ENCODE assay signal across 8 mouse cellular contexts in the genomic region with DNA sequence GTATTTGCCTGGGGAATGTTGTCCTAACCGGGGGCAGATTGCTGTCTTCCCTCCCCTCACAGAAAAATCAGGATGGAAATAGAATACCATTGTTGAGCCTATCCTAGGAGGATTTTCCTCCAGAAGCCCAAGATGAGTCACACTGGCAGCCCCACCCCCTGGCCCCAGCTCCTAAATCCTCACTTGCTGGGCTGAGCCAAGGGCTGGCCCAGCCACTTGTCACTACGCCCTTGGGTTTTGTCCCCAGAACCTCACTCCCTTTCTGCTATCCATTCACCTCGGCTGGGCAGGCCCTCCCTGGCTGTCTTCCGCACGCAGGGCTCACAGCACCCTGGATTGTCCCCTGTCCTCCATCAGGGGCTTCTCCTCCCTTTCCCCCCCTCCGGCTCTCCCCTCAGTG. TPM values are rescaled to one million over a fixed set of nuclear protein-coding genes. Genes with fewer than 3 reads are reported as not detected.
DNase-seq lines count a peak whose midpoint lies in the region; ATAC-seq and TF ChIP-seq lines count a peak whose summit lies in the region.

No protein-coding gene starts in this region.

- CTCF ChIA-PET in Patski (lab: Charles Lee) = interaction anchor here (1.7 kb wide), 1 partner anchor 76 kb away, joined by 5 read pairs; no protein-coding TSS in a partner anchor

- no peaks in the 10 kb centered on the region for H3K36me3 ChIP-seq in embryonic facial prominence, embryonic 11.5 days (replicated peaks; ENCODE audit: control insufficient read depth, insufficient read depth, low read depth, low read length)
- H3K36me3 ChIP-seq in lung, embryonic 15.5 days = no peaks in the 10 kb centered on the region
- no peaks in the 10 kb centered on the region for H3K36me3 ChIP-seq in stomach, postnatal 0 days (ENCODE audit: control insufficient read depth, insufficient read depth, low read length)

- POLR2A ChIA-PET in Patski (lab: Charles Lee) = no interaction called here

- intact Hi-C loops in heart, postnatal 10 days (cut with DNase I) = no loop called here

- no peak overlapping the region for H3K4me2 ChIP-seq in embryonic facial prominence, embryonic 11.5 days (ENCODE audit: low read depth, low read length)
- H3K4me2 ChIP-seq in lung, embryonic 15.5 days = no peak overlapping the region
- H3K4me2 ChIP-seq in stomach, postnatal 0 days (replicated peaks; ENCODE audit: low read depth) = 0 out of 2 replicates have a peak overlapping the region, but pooled peaks have one; percentile 1

- in situ Hi-C loops in Patski (cut with MboI; ENCODE audit: low pct_unique_long_range_greater_than_20kb) = loop anchor here (5.0 kb wide), 1 partner anchor 38 kb away; no protein-coding TSS in a partner anchor

- H3K4me1 ChIP-seq in embryonic facial prominence, embryonic 11.5 days (ENCODE audit: control insufficient read depth, insufficient read depth, low read length) = peaks cover 20% of the 10 kb centered on the region
- H3K4me1 ChIP-seq in lung, embryonic 15.5 days = peaks cover 32% of the 10 kb centered on the region
- peaks cover 10% of the 10 kb centered on the region for H3K4me1 ChIP-seq in stomach, postnatal 0 days (replicated peaks; ENCODE audit: control insufficient read depth, insufficient read depth)

- no peak overlapping the region; the same call in 1 of the 2 replicates for H3K27ac ChIP-seq in embryonic facial prominence, embryonic 11.5 days (replicated peaks; ENCODE audit: low read depth, low read length)
- H3K27ac ChIP-seq in lung, embryonic 15.5 days = peak overlapping the region; percentile 26; the same call in 1 of the 2 replicates
- H3K27ac ChIP-seq in stomach, postnatal 0 days (replicated peaks) = peak overlapping the region; percentile 76

- TF ChIP-seq CTCF in Patski (IDR thresholded peaks at IDR 0.05) = no peak
- TF ChIP-seq CTCF in stomach, postnatal 0 days (IDR thresholded peaks at IDR 0.05; ENCODE audit: low read depth) = no peak

- ATAC-seq in Patski = peak; percentile 93
- no peak for ATAC-seq in embryonic facial prominence, embryonic 11.5 days (replicated peaks; ENCODE audit: insufficient number of reproducible peaks, low FRiP score, low TSS enrichment, low read depth)
- 0 out of 2 replicates have a peak, but pooled peaks have one; percentile 31 for ATAC-seq in lung, embryonic 15.5 days (ENCODE audit: borderline replicate concordance, extremely low read depth, low FRiP score, low TSS enrichment)
- ATAC-seq in stomach, postnatal 0 days (ENCODE audit: low FRiP score, low TSS enrichment) = peak; percentile 58

- no peaks in the 10 kb centered on the region for H3K9me3 ChIP-seq in embryonic facial prominence, embryonic 11.5 days (replicated peaks; ENCODE audit: control insufficient read depth, low read length)
- H3K9me3 ChIP-seq in lung, embryonic 15.5 days = no peaks in the 10 kb centered on the region
- H3K9me3 ChIP-seq in stomach, postnatal 0 days (ENCODE audit: control insufficient read depth, low read length) = no peaks in the 10 kb centered on the region

- H3K27me3 ChIP-seq in Patski = no peaks in the 10 kb centered on the region
- H3K27me3 ChIP-seq in embryonic facial prominence, embryonic 11.5 days (ENCODE audit: control insufficient read depth, insufficient read depth, low read length) = no peaks in the 10 kb centered on the region
- no peaks in the 10 kb centered on the region for H3K27me3 ChIP-seq in lung, embryonic 15.5 days
- no peaks in the 10 kb centered on the region for H3K27me3 ChIP-seq in stomach, postnatal 0 days (ENCODE audit: control insufficient read depth, insufficient read depth, low read length)

- 33% methylated on average over 6 of the region's 6 CpGs for WGBS in embryonic facial prominence, embryonic 11.5 days
- 49% methylated on average over 6 of the region's 6 CpGs for WGBS in lung, embryonic 15.5 days
- 35% methylated on average over 6 of the region's 6 CpGs for WGBS in stomach, postnatal 0 days

- DNase-seq in 416B (ENCODE audit: low read depth) (peak; percentile 22), Patski (ENCODE audit: low read depth, low spot score) (no peak)
- peak; percentile 35 for DNase-seq in embryonic facial prominence, embryonic 11.5 days (ENCODE audit: low spot score)
- DNase-seq in heart, postnatal 10 days = peak; percentile 88 to 89
- peak; percentile 59 for DNase-seq in stomach, postnatal 0 days (ENCODE audit: low spot score)
- no peak for DNase-seq in embryo, embryonic 10 days (ENCODE audit: low spot score)
- DNase-seq in embryo, embryonic 11 days = no peak

- H3K9ac ChIP-seq in embryonic facial prominence, embryonic 11.5 days (replicated peaks; ENCODE audit: low read length) = 0 out of 2 replicates have a peak overlapping the region, but pooled peaks have one; percentile 15
- no peak overlapping the region for H3K9ac ChIP-seq in lung, embryonic 15.5 days
- peak overlapping the region; percentile 43; the same call in 1 of the 2 replicates for H3K9ac ChIP-seq in stomach, postnatal 0 days (ENCODE audit: low read length)

- no peak for TF ChIP-seq EP300 in stomach, postnatal 0 days (optimal IDR thresholded peaks at IDR 0.05)

- no peak overlapping the region for H3K4me3 ChIP-seq in embryonic facial prominence, embryonic 11.5 days (ENCODE audit: low read depth, low read length)
- no peak overlapping the region for H3K4me3 ChIP-seq in lung, embryonic 15.5 days
- H3K4me3 ChIP-seq in stomach, postnatal 0 days (ENCODE audit: low read depth, low read length) = no peak overlapping the region

RNA-seq across cellular contexts. Expression of a gene that starts 23.3 kb away (rescaled TPM):
- polyA plus RNA-seq in Patski (2021) = 13.6 TPM
- polyA plus RNA-seq in embryonic facial prominence, embryonic 11.5 days (2014; fragmentation: Nextera tagmentation; extraction: Ambion mirVana) = 52.2 and 55.1 TPM in 2 replicates
- total RNA-seq in heart, postnatal 10 days (2021) = 10 to 100 TPM; 47.0 to 47.1 TPM
- polyA plus RNA-seq in lung, embryonic 15.5 days (2015; fragmentation: Nextera tagmentation; extraction: Ambion mirVana) = 16.5 and 17.5 TPM in 2 replicates
- 12.3 and 12.7 TPM in 2 replicates for polyA plus RNA-seq in stomach, postnatal 0 days (2015; fragmentation: Nextera tagmentation; extraction: Ambion mirVana)

Comparison
In these comparisons a context has a peak if more than half of its experiments do, and no peak if none do; other contexts are left out.
1. DNase-seq: peak in 416B (single experiment), embryonic facial prominence, embryonic 11.5 days (single experiment), heart, postnatal 10 days (2 of 2) and stomach, postnatal 0 days (single experiment); none in Patski (single experiment), embryo, embryonic 10 days (single experiment) and embryo, embryonic 11 days (single experiment).